Mouse (Mus musculus) kidney, adult 2 months (tissue): Measurements from ENCODE around the gene Erbb4. TPM values are rescaled to one million over a fixed set of nuclear protein-coding genes. Genes with fewer than 3 reads are reported as not detected.

Experiments
- DNase-seq: peaks from one replicate; pipeline ENCODE4 v3.0.0; 2021
- H3K27ac ChIP-seq: fragments of 200-500 bp; 2 replicates; pipeline ENCODE4 v1.5.1; 2012; ENCODE audit warnings: low read depth, low read length, control low read depth, inconsistent platforms; ENCODE audit not compliant: insufficient read depth
- H3K27me3 ChIP-seq: fragments of 200-500 bp; replicated peaks from 2 replicates; pipeline ENCODE4 v1.6.1; 2012; ENCODE audit warnings: mild to moderate bottlenecking, moderate library complexity, low read length, inconsistent platforms; ENCODE audit not compliant: control insufficient read depth, insufficient read depth
- H3K36me3 ChIP-seq: fragments of 200-500 bp; 2 replicates; pipeline ENCODE4 v1.6.1; 2012; ENCODE audit warnings: mild to moderate bottlenecking, moderate library complexity, low read length, inconsistent platforms; ENCODE audit not compliant: control insufficient read depth, insufficient read depth
- H3K4me1 ChIP-seq: fragments of 200-500 bp; 2 replicates; pipeline ENCODE4 v1.6.1; 2011; ENCODE audit warnings: low read length; ENCODE audit not compliant: control insufficient read depth, insufficient read depth
- H3K4me3 ChIP-seq: fragments of 200-500 bp; 2 replicates; pipeline ENCODE4 v1.5.1; 2011; ENCODE audit warnings: mild to moderate bottlenecking, low read depth, low read length, control low read depth; ENCODE audit not compliant: insufficient read depth
- CTCF ChIP-seq: fragments of 200-500 bp; conservative IDR thresholded peaks from 2 replicates; pipeline ENCODE4 v1.5.1; 2011; ENCODE audit warnings: low read depth, mild to moderate bottlenecking, control low read depth, low read length, moderate library complexity, mixed read lengths; ENCODE audit not compliant: insufficient read depth, insufficient read length
- POLR2A ChIP-seq: fragments of 200-500 bp; IDR thresholded peaks from one replicate; pipeline ENCODE4 v1.6.1; 2011; ENCODE audit warnings: low read depth, low read length, control low read depth
- WGBS: fragments of 180-500 bp; shearing (Covaris S2); methylation state at CpG from one replicate; pipeline ENCODE4 v1.1.7; 2018; 5-methylcytosine and 5-hydroxymethylcytosine counted together
- polyA plus RNA-seq: library from polyadenylated mRNA; depleted of rRNA; stranded (reverse); fragments of >200 nt; gene quantifications from 2 replicates; pipeline ENCODE4 v1.2.3, GENCODE M21; 2012

The Erbb4 gene
- polyA plus RNA-seq, 1 experiment: 1.8 TPM

- Histone ChIP-seq H3K4me1 (no peaks in the 10 kb centered on the region), H3K27ac (no peak overlapping the region), H3K4me3 (no peak overlapping the region), H3K36me3 (no peaks in the 10 kb centered on the region), H3K27me3 (no peaks in the 10 kb centered on the region)
- no peak for TF ChIP-seq POLR2A
- TF ChIP-seq CTCF: no peak
- DNase-seq: no peak
These were observed 426.4 kb downstream of the Erbb4 start for GRCm38 (mm10) chr1:68681478-68681877.

GRCm38 (mm10) chr1:68674667-68675066 lies 433.2 kb downstream of the Erbb4 start:
- WGBS: 89% methylated on average over 4 of the region's 4 CpGs
- Histone ChIP-seq H3K27ac (no peak overlapping the region), H3K4me3 (no peak overlapping the region), H3K36me3 (no peaks in the 10 kb centered on the region), H3K27me3 (no peaks in the 10 kb centered on the region), H3K4me1 (no peaks in the 10 kb centered on the region)
- TF ChIP-seq CTCF: no peak
- no peak for TF ChIP-seq POLR2A
- no peak for DNase-seq

- Histone ChIP-seq H3K4me3 (no peak overlapping the region), H3K27ac (no peak overlapping the region), H3K27me3 (no peaks in the 10 kb centered on the region), H3K36me3 (no peaks in the 10 kb centered on the region), H3K4me1 (no peaks in the 10 kb centered on the region)
- TF ChIP-seq CTCF: no peak
- TF ChIP-seq POLR2A: no peak
- 77% methylated on average over 10 of the region's 10 CpGs for WGBS
- no peak for DNase-seq
These were observed 440.8 kb downstream of the Erbb4 start for GRCm38 (mm10) chr1:68666831-68667601.

- Histone ChIP-seq H3K27me3 (no peaks in the 10 kb centered on the region), H3K36me3 (no peaks in the 10 kb centered on the region), H3K27ac (no peak overlapping the region), H3K4me1 (no peaks in the 10 kb centered on the region), H3K4me3 (no peak overlapping the region)
- no peak for DNase-seq
- no peak for TF ChIP-seq CTCF
- no peak for TF ChIP-seq POLR2A
- 92% methylated on average over 3 of the region's 3 CpGs for WGBS
These were observed 517.4 kb downstream of the Erbb4 start for GRCm38 (mm10) chr1:68590475-68590874.

GRCm38 (mm10) chr1:68573851-68574540 lies 533.9 kb downstream of the Erbb4 start:
- WGBS: 61% methylated on average over 4 of the region's 4 CpGs
- no peak overlapping the region for H3K4me3 ChIP-seq
- no peaks in the 10 kb centered on the region for H3K27me3 ChIP-seq
- H3K4me1 ChIP-seq: no peaks in the 10 kb centered on the region
- DNase-seq: no peak
- H3K27ac ChIP-seq: no peak overlapping the region
- no peaks in the 10 kb centered on the region for H3K36me3 ChIP-seq
- TF ChIP-seq POLR2A: no peak
- TF ChIP-seq CTCF: no peak

GRCm38 (mm10) chr1:68570924-68571323 lies 536.9 kb downstream of the Erbb4 start:
- 78% methylated on average over 1 of the region's 1 CpGs for WGBS
- H3K27ac ChIP-seq: no peak overlapping the region
- DNase-seq: no peak
- TF ChIP-seq POLR2A (no peak), CTCF (no peak)
- H3K27me3 ChIP-seq: no peaks in the 10 kb centered on the region
- H3K36me3 ChIP-seq: no peaks in the 10 kb centered on the region
- H3K4me1 ChIP-seq: no peaks in the 10 kb centered on the region
- H3K4me3 ChIP-seq: no peak overlapping the region

- Histone ChIP-seq H3K27ac (no peak overlapping the region), H3K4me1 (no peaks in the 10 kb centered on the region), H3K36me3 (no peaks in the 10 kb centered on the region), H3K4me3 (no peak overlapping the region), H3K27me3 (no peaks in the 10 kb centered on the region)
- TF ChIP-seq CTCF: no peak
- TF ChIP-seq POLR2A: no peak
- WGBS: 86% methylated on average over 4 of the region's 4 CpGs
- DNase-seq: no peak
These were observed 564.9 kb downstream of the Erbb4 start for GRCm38 (mm10) chr1:68542942-68543341.
